Mouse (Mus musculus): ENCODE results near the gene Abcc1. TPM values are rescaled to one million over a fixed set of nuclear protein-coding genes. Genes with fewer than 3 reads are reported as not detected.

Abcc1 gene
- polyA plus RNA-seq, 1 experiment from 2014 or later, result 9.4 TPM

GRCm38 (mm10) chr16:14415206-14415605 is 53.8 kb downstream of the Abcc1 start:
- H3K36me3 ChIP-seq (ENCODE audit: control insufficient read depth, insufficient read depth, low read length), result peaks cover 4% of the 10 kb centered on the region; the same call in 1 of the 2 replicates
- H3K9ac ChIP-seq (ENCODE audit: low read length), result no peak overlapping the region
- no peaks in the 10 kb centered on the region for H3K9me3 ChIP-seq (ENCODE audit: control insufficient read depth, low read length)
- H3K27ac ChIP-seq (replicated peaks; ENCODE audit: low read depth, low read length), result no peak overlapping the region
- H3K4me2 ChIP-seq (ENCODE audit: low read depth, severe bottlenecking), result no peak overlapping the region
- H3K27me3 ChIP-seq (ENCODE audit: control insufficient read depth, insufficient read depth, low read length), result no peaks in the 10 kb centered on the region
- H3K4me1 ChIP-seq (ENCODE audit: control insufficient read depth, insufficient read depth, low read length), result no peaks in the 10 kb centered on the region
- no peak for ATAC-seq (ENCODE audit: insufficient number of reproducible peaks, low FRiP score, low TSS enrichment, low read depth)
- no peak for DNase-seq (ENCODE audit: low spot score)
- 89% methylated on average over 9 of the region's 9 CpGs for WGBS
- H3K4me3 ChIP-seq (ENCODE audit: low read depth, low read length), result no peak overlapping the region

DNA sequence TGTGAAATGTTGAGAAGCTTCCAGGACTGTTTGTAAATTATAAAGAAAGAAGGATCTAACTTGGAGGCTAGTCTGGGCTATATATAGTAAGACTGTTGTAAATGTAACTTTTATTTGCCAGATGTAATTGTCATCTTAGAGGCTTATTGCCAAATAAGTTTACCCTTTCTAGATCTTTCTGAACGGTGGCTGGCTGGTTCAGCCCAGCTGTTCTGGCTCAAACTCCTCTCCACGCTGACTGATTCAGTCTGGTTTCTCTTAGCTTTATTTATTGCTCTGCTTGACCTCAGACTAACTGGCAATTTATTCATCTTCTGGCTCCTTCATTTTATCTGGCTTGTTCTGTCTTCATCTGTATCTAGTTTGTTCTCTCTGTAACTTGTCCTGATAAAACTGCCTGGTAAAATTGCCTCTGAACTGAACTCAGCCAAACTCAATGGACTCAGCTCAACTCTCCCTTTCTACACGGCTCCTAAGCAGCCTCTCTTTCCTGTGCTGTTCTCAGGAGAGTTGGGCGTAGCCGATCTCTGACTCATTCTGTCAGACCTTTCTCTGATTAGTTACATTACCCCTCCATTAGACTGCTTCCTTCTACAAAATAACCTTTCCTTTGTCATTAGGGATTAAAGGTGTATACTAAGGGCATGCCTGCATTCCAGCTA is 55.7 kb downstream of the Abcc1 start:
- Histone ChIP-seq H3K36me3 (ENCODE audit: control insufficient read depth, insufficient read depth, low read length) (peaks cover 2% of the 10 kb centered on the region; the same call in 1 of the 2 replicates), H3K27ac (replicated peaks; ENCODE audit: low read depth, low read length) (no peak overlapping the region), H3K4me3 (ENCODE audit: low read depth, low read length) (no peak overlapping the region), H3K4me1 (ENCODE audit: control insufficient read depth, insufficient read depth, low read length) (no peaks in the 10 kb centered on the region), H3K4me2 (ENCODE audit: low read depth, severe bottlenecking) (no peak overlapping the region), H3K27me3 (ENCODE audit: control insufficient read depth, insufficient read depth, low read length) (no peaks in the 10 kb centered on the region), H3K9me3 (ENCODE audit: control insufficient read depth, low read length) (no peaks in the 10 kb centered on the region), H3K9ac (ENCODE audit: low read length) (no peak overlapping the region)
- no peak for ATAC-seq (ENCODE audit: insufficient number of reproducible peaks, low FRiP score, low TSS enrichment, low read depth)
- 65% methylated on average over 5 of the region's 5 CpGs for WGBS
- no peak for DNase-seq (ENCODE audit: low spot score)

- no peak overlapping the region for H3K27ac ChIP-seq (replicated peaks; ENCODE audit: low read depth, low read length)
- H3K9ac ChIP-seq (ENCODE audit: low read length), result no peak overlapping the region
- H3K4me1 ChIP-seq (ENCODE audit: control insufficient read depth, insufficient read depth, low read length), result no peaks in the 10 kb centered on the region
- peaks cover 2% of the 10 kb centered on the region; the same call in 1 of the 2 replicates for H3K36me3 ChIP-seq (ENCODE audit: control insufficient read depth, insufficient read depth, low read length)
- no peaks in the 10 kb centered on the region for H3K27me3 ChIP-seq (ENCODE audit: control insufficient read depth, insufficient read depth, low read length)
- no peaks in the 10 kb centered on the region for H3K9me3 ChIP-seq (ENCODE audit: control insufficient read depth, low read length)
- DNase-seq (ENCODE audit: low spot score) (no peak), ATAC-seq (ENCODE audit: insufficient number of reproducible peaks, low FRiP score, low TSS enrichment, low read depth) (no peak)
- H3K4me3 ChIP-seq (ENCODE audit: low read depth, low read length), result no peak overlapping the region
- 81% methylated on average over 5 of the region's 5 CpGs for WGBS
- H3K4me2 ChIP-seq (ENCODE audit: low read depth, severe bottlenecking), result no peak overlapping the region
Measured at GRCm38 (mm10) chr16:14420496-14421132, 59.3 kb downstream of the Abcc1 start.

- Histone ChIP-seq H3K27me3 (ENCODE audit: control insufficient read depth, insufficient read depth, low read length) (no peaks in the 10 kb centered on the region), H3K9me3 (ENCODE audit: control insufficient read depth, low read length) (no peaks in the 10 kb centered on the region), H3K4me1 (ENCODE audit: control insufficient read depth, insufficient read depth, low read length) (no peaks in the 10 kb centered on the region), H3K4me3 (ENCODE audit: low read depth, low read length) (no peak overlapping the region), H3K36me3 (ENCODE audit: control insufficient read depth, insufficient read depth, low read length) (no peaks in the 10 kb centered on the region; the same call in 1 of the 2 replicates), H3K27ac (replicated peaks; ENCODE audit: low read depth, low read length) (no peak overlapping the region), H3K4me2 (ENCODE audit: low read depth, severe bottlenecking) (no peak overlapping the region), H3K9ac (ENCODE audit: low read length) (no peak overlapping the region)
- no peak for ATAC-seq (ENCODE audit: insufficient number of reproducible peaks, low FRiP score, low TSS enrichment, low read depth)
- WGBS, result 88% methylated on average over 3 of the region's 3 CpGs
- no peak for DNase-seq (ENCODE audit: low spot score)
Measured at GRCm38 (mm10) chr16:14422081-14422480, 60.7 kb downstream of the Abcc1 start.

DNA sequence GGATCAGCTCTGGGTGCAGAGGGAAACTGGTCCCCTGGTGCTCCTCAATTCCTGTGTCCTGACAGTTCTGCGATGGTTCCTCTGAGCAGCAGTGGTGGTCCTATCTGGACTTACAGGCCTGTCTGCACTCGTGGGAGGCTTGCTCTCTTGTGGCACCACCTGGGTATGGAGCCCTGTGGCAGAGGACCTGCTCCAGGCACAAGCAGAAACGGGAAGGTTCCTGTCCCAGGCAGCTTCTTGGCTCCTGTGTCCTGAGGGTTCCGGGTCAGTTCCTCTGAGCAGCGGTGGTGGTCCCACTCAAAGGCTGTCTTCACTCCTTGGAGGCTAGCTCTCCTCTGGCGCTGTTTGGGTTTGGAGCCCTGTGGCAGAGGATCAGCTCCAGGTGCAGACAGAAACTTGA is 68.0 kb downstream of the Abcc1 start:
- H3K4me1 ChIP-seq (ENCODE audit: control insufficient read depth, insufficient read depth, low read length), result no peaks in the 10 kb centered on the region
- no peak overlapping the region for H3K4me3 ChIP-seq (ENCODE audit: low read depth, low read length)
- no peak overlapping the region for H3K4me2 ChIP-seq (ENCODE audit: low read depth, severe bottlenecking)
- DNase-seq (ENCODE audit: low spot score) (no peak), ATAC-seq (ENCODE audit: insufficient number of reproducible peaks, low FRiP score, low TSS enrichment, low read depth) (no peak)
- no peaks in the 10 kb centered on the region for H3K36me3 ChIP-seq (ENCODE audit: control insufficient read depth, insufficient read depth, low read length)
- 88% methylated on average over 6 of the region's 6 CpGs for WGBS
- H3K9ac ChIP-seq (ENCODE audit: low read length), result no peak overlapping the region
- H3K27ac ChIP-seq (replicated peaks; ENCODE audit: low read depth, low read length), result no peak overlapping the region
- H3K9me3 ChIP-seq (ENCODE audit: control insufficient read depth, low read length), result no peaks in the 10 kb centered on the region
- H3K27me3 ChIP-seq (ENCODE audit: control insufficient read depth, insufficient read depth, low read length), result no peaks in the 10 kb centered on the region

DNA sequence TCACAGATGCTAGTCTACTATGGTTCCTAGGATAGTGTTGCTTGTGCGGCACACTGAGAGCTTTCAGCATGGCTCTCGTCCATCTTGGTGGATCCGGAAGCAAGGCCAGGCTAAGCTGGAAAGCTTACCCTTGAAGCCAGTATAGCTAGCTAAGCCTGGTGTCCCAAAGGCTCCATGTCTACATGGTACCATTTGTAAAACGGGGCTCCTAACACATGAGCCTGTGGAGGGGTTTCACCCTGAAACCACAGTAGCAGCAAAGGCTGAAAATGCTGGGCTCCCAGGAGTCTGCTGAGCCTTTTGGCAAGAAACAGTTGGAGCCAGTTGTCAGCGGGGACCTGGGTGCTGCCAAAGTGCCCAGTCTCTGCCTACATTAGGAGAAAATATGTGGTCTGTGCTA is 71.6 kb downstream of the Abcc1 start:
- Histone ChIP-seq H3K27ac (replicated peaks; ENCODE audit: low read depth, low read length) (no peak overlapping the region), H3K4me1 (ENCODE audit: control insufficient read depth, insufficient read depth, low read length) (no peaks in the 10 kb centered on the region), H3K4me3 (ENCODE audit: low read depth, low read length) (no peak overlapping the region), H3K4me2 (ENCODE audit: low read depth, severe bottlenecking) (no peak overlapping the region), H3K27me3 (ENCODE audit: control insufficient read depth, insufficient read depth, low read length) (no peaks in the 10 kb centered on the region), H3K9me3 (ENCODE audit: control insufficient read depth, low read length) (no peaks in the 10 kb centered on the region), H3K9ac (ENCODE audit: low read length) (no peak overlapping the region), H3K36me3 (ENCODE audit: control insufficient read depth, insufficient read depth, low read length) (0 out of 2 replicates have a peak, but pooled peaks cover 2% of the 10 kb centered on the region)
- DNase-seq (ENCODE audit: low spot score) (no peak), ATAC-seq (ENCODE audit: insufficient number of reproducible peaks, low FRiP score, low TSS enrichment, low read depth) (no peak)
- 92% methylated on average over 5 of the region's 5 CpGs for WGBS

DNA sequence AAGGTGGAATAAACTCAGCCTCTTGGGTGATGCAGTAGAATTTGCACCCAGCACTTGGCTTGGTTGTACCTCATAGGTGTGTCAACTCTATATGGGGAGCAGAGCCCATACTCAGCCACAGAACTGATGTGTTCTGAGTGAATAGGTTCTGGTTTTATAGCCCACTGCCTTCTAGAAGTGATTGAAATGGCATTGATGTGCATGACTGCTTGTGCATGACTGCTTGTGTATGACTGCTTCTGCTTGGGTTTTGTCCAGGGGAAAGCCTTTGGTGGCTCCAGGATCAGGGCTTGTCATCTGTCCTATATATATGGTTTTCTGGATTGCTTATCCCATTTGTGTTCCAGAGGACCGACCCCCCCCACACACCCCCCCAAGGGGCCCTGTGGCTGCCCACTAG is 74.2 kb downstream of the Abcc1 start:
- Histone ChIP-seq H3K27ac (replicated peaks; ENCODE audit: low read depth, low read length) (no peak overlapping the region), H3K4me1 (ENCODE audit: control insufficient read depth, insufficient read depth, low read length) (no peaks in the 10 kb centered on the region), H3K4me3 (ENCODE audit: low read depth, low read length) (no peak overlapping the region), H3K36me3 (ENCODE audit: control insufficient read depth, insufficient read depth, low read length) (0 out of 2 replicates have a peak, but pooled peaks cover 2% of the 10 kb centered on the region), H3K27me3 (ENCODE audit: control insufficient read depth, insufficient read depth, low read length) (no peaks in the 10 kb centered on the region), H3K9ac (ENCODE audit: low read length) (no peak overlapping the region), H3K4me2 (ENCODE audit: low read depth, severe bottlenecking) (no peak overlapping the region), H3K9me3 (ENCODE audit: control insufficient read depth, low read length) (no peaks in the 10 kb centered on the region)
- no peak for DNase-seq (ENCODE audit: low spot score)
- no peak for ATAC-seq (ENCODE audit: insufficient number of reproducible peaks, low FRiP score, low TSS enrichment, low read depth)
- WGBS, result 91% methylated on average over 1 of the region's 1 CpGs

DNA sequence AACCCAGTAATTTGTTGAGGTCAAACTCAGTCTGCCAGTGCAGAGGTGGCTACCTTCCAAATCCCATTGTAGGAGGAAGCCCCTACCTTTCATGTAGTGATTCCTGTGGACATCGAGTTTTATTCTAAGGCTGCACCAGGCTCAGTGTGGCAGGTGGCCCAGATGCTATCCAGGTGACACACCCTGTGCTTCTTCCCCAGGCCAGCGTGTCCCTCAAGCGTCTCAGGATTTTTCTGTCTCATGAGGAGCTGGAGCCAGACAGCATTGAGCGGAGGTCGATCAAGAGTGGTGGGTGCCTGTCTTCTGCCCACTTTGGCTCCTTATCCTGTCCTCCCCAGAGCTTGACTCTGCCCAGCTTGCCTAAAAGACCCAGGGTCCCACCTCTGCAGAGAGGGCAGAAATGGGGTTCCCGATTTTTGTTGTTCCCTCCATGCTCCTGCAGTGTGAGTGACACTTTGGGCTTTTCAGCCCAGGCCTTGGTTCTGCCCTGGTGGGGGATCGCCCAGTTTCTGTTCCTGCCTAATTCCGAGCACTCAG is 76.2 kb downstream of the Abcc1 start:
- Histone ChIP-seq H3K4me2 (ENCODE audit: low read depth, severe bottlenecking) (no peak overlapping the region), H3K9ac (ENCODE audit: low read length) (no peak overlapping the region), H3K9me3 (ENCODE audit: control insufficient read depth, low read length) (no peaks in the 10 kb centered on the region), H3K36me3 (ENCODE audit: control insufficient read depth, insufficient read depth, low read length) (0 out of 2 replicates have a peak, but pooled peaks cover 2% of the 10 kb centered on the region), H3K4me1 (ENCODE audit: control insufficient read depth, insufficient read depth, low read length) (no peaks in the 10 kb centered on the region), H3K27me3 (ENCODE audit: control insufficient read depth, insufficient read depth, low read length) (no peaks in the 10 kb centered on the region), H3K27ac (replicated peaks; ENCODE audit: low read depth, low read length) (no peak overlapping the region), H3K4me3 (ENCODE audit: low read depth, low read length) (no peak overlapping the region)
- WGBS, result 93% methylated on average over 8 of the region's 8 CpGs
- DNase-seq (ENCODE audit: low spot score), result no peak
- ATAC-seq (ENCODE audit: insufficient number of reproducible peaks, low FRiP score, low TSS enrichment, low read depth), result no peak
